Mouse (Mus musculus): ENCODE data around the gene March8. TPM values are rescaled to one million over a fixed set of nuclear protein-coding genes. Genes with fewer than 3 reads are reported as not detected.

Gene March8
- polyA plus RNA-seq, 1 experiment from 2014 or later, result 30.8 TPM

DNA sequence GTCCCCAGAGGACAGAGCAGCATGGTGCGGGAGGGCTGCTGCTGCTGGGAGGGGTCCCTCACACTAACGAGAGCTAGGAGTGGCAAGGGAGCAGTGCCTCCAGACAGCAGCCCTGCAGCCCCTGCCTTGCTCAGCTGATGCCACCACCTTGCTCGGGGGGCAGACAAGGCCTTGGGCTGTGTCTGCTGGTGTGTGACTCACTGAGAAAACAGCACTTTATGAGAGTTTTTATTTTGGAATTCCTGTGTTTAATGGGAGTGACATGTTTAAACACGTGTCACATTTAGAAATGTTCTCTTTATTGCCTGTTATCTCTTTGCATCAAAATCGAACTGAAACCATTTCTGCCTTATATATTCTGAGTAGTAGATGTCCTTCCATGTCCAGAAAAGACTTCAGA, 68.9 kb downstream of the March8 start:
- H3K4me2 ChIP-seq, result no peak overlapping the region
- TF ChIP-seq CTCF (IDR thresholded peaks at IDR 0.05; ENCODE audit: low read depth), result no peak
- H3K27me3 ChIP-seq (ENCODE audit: insufficient read depth, low read length), result no peaks in the 10 kb centered on the region
- peaks cover 21% of the 10 kb centered on the region for H3K36me3 ChIP-seq (ENCODE audit: insufficient read depth)
- H3K27ac ChIP-seq (ENCODE audit: low read depth), result no peak overlapping the region
- no peaks in the 10 kb centered on the region for H3K9me3 ChIP-seq (ENCODE audit: low read depth, low read length)
- H3K4me3 ChIP-seq (ENCODE audit: low read depth, low read length), result no peak overlapping the region
- H3K9ac ChIP-seq, result no peak overlapping the region
- H3K4me1 ChIP-seq (ENCODE audit: insufficient read depth), result no peaks in the 10 kb centered on the region
- ATAC-seq (ENCODE audit: insufficient read depth) (no peak), DNase-seq (no peak)
- 75% methylated on average over 5 of the region's 5 CpGs for WGBS

DNA sequence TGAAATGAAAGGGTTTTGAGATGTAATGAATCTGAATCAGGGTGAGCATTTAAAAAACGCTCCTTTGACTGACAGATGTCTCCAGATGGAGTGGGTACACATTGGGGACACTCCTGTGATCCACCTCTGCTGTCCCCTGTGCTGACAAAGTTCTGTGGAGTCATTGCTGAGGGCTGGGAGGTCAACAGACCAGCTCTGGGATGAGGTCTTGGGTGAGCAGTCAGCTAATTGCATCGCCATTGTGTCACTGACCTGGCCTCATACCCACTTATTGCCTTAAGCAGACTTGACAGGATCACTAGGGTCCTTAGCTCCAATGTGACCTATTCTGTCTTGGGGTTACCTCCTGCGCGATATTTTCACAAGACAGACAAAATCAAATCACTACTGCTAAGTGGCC, 69.4 kb downstream of the March8 start:
- Histone ChIP-seq H3K9me3 (ENCODE audit: low read depth, low read length) (no peaks in the 10 kb centered on the region), H3K27ac (ENCODE audit: low read depth) (no peak overlapping the region), H3K27me3 (ENCODE audit: insufficient read depth, low read length) (no peaks in the 10 kb centered on the region), H3K9ac (no peak overlapping the region), H3K4me1 (ENCODE audit: insufficient read depth) (no peaks in the 10 kb centered on the region), H3K4me2 (no peak overlapping the region), H3K4me3 (ENCODE audit: low read depth, low read length) (no peak overlapping the region), H3K36me3 (ENCODE audit: insufficient read depth) (peaks cover 18% of the 10 kb centered on the region)
- DNase-seq (no peak), ATAC-seq (ENCODE audit: insufficient read depth) (no peak)
- no peak for TF ChIP-seq CTCF (IDR thresholded peaks at IDR 0.05; ENCODE audit: low read depth)
- WGBS, result 91% methylated on average over 4 of the region's 4 CpGs

DNA sequence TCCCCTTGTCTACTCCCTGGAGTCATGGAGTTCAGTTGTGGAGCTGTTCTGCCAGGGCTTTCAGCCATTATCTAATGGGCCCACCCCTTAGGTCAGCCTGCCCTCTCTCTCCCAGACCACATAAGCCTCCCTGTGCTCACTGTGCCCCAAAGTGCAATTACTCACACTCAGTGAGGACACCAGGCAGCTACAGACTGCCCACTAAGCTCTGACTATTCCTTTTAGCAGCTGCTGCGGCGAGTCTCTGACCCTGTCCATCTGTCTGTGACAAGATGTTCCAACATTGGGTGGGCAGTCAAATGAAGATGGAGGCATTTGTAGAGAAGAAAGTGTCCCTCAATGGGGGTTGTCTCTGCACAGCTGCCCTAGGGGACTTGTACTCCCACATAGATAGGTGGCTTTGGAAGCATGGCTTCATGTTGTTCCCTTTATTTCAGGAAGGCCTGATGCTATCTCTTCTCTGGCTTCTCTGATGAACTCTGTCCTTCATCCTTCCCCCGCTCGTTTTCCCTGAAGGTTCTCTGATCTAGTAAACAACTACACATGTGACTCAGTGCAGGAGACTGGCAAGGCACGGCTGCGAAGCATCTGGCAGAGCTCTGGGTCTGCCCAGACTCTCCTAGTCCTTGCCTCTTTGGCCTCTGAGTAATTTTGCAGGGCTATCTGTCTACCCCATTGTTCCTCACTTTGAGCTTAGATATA, 70.3 kb downstream of the March8 start:
- H3K4me1 ChIP-seq (ENCODE audit: insufficient read depth), result no peaks in the 10 kb centered on the region
- H3K27me3 ChIP-seq (ENCODE audit: insufficient read depth, low read length), result no peaks in the 10 kb centered on the region
- 73% methylated on average over 6 of the region's 6 CpGs for WGBS
- H3K27ac ChIP-seq (ENCODE audit: low read depth), result no peak overlapping the region
- H3K4me3 ChIP-seq (ENCODE audit: low read depth, low read length), result no peak overlapping the region
- DNase-seq, result no peak
- peaks cover 18% of the 10 kb centered on the region for H3K36me3 ChIP-seq (ENCODE audit: insufficient read depth)
- H3K4me2 ChIP-seq, result no peak overlapping the region
- H3K9ac ChIP-seq, result no peak overlapping the region
- H3K9me3 ChIP-seq (ENCODE audit: low read depth, low read length), result no peaks in the 10 kb centered on the region
- TF ChIP-seq CTCF (IDR thresholded peaks at IDR 0.05; ENCODE audit: low read depth), result no peak
- ATAC-seq (ENCODE audit: insufficient read depth), result no peak

DNA sequence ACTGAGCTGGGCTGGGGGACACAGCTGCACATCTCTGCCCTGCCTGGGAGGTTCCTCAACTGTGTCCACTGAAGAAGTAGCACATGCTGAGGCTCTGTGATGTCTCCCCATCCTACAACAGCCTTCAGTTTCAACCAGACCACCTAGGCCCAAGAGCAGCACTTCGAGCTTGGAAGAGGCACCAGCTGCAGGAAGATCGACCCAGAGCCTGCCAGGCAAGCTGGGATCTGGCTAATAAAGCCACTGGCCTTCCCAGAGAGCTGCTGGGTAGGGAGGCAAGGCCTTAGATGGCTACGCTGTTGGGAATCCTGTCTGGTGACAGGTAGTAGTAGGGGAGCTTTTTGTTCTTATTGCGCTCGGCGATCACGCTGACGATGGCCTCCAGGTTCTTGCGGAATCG, 72.6 kb downstream of the March8 start:
- WGBS, result 96% methylated on average over 10 of the region's 10 CpGs
- Histone ChIP-seq H3K4me2 (no peak overlapping the region), H3K27me3 (ENCODE audit: insufficient read depth, low read length) (no peaks in the 10 kb centered on the region), H3K9ac (no peak overlapping the region), H3K27ac (ENCODE audit: low read depth) (no peak overlapping the region), H3K9me3 (ENCODE audit: low read depth, low read length) (no peaks in the 10 kb centered on the region), H3K36me3 (ENCODE audit: insufficient read depth) (peaks cover 9% of the 10 kb centered on the region; the same call in 1 of the 2 replicates), H3K4me3 (ENCODE audit: low read depth, low read length) (no peak overlapping the region), H3K4me1 (ENCODE audit: insufficient read depth) (no peaks in the 10 kb centered on the region)
- ATAC-seq (ENCODE audit: insufficient read depth) (no peak), DNase-seq (no peak)
- no peak for TF ChIP-seq CTCF (IDR thresholded peaks at IDR 0.05; ENCODE audit: low read depth)

DNA sequence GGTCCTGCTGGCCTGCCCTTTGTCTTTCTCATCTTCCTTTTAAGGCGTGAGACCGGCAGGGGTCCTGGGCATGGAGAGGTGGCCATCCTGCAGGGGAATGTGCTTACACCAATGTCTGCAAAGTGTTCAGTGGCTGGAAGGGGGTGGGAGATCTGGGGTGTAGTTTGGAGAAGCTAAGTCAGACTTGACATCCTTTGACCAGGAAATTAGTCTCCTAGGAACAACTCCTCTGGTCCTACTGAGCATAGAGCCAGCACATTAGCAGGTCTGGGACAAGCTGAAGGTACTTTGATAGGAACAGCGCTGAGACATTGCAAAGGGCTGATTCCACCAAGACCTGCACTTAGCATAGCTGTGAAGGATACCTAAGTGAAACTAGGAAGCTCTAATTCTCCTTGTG, 73.9 kb downstream of the March8 start:
- H3K27ac ChIP-seq (ENCODE audit: low read depth), result no peak overlapping the region
- no peak overlapping the region for H3K9ac ChIP-seq
- no peak for DNase-seq
- no peaks in the 10 kb centered on the region for H3K4me1 ChIP-seq (ENCODE audit: insufficient read depth)
- no peaks in the 10 kb centered on the region for H3K9me3 ChIP-seq (ENCODE audit: low read depth, low read length)
- H3K4me3 ChIP-seq (ENCODE audit: low read depth, low read length), result no peak overlapping the region
- no peak for TF ChIP-seq CTCF (IDR thresholded peaks at IDR 0.05; ENCODE audit: low read depth)
- H3K27me3 ChIP-seq (ENCODE audit: insufficient read depth, low read length), result no peaks in the 10 kb centered on the region
- ATAC-seq (ENCODE audit: insufficient read depth), result no peak
- peaks cover 5% of the 10 kb centered on the region; the same call in 1 of the 2 replicates for H3K36me3 ChIP-seq (ENCODE audit: insufficient read depth)
- 86% methylated on average over 3 of the region's 3 CpGs for WGBS
- H3K4me2 ChIP-seq, result no peak overlapping the region

DNA sequence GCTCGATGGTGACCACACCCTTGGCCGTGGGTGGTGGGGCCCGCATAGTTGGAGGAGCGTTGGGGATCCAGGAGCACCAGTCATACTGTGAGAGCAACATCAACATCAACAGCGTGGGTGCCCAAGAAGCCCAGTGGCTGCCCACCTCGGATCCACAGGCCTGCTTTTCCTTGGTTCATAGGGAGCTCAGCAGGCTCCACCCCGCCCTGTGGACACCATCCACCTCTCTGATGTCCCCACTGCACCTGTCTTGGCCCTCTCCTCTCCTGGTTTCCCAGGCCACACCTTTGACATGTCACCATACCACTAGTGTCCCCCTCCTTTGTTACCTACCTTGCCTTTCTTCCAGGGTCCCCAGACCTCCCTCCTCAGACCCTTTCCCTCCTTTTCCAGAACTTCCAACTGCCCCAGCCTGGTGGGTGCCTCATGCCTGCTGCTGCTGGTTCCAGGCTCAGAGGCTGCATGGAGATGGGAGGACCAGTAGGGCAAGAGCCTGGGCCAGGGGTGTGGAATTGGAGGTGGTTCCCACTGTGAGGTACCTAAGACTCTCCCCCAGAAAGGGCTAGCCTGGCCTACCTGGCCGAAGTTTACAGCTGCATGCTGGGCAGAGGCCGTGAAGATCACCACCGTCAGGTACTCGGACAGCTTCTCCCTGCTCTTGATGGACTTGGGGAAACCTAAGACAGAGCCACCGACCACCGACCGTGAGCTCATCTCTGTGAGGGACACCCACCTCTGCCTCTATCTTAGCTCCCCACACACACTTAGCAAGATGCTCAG, 74.9 kb downstream of the March8 start:
- Histone ChIP-seq H3K4me1 (ENCODE audit: insufficient read depth) (no peaks in the 10 kb centered on the region), H3K9me3 (ENCODE audit: low read depth, low read length) (no peaks in the 10 kb centered on the region), H3K27me3 (ENCODE audit: insufficient read depth, low read length) (no peaks in the 10 kb centered on the region), H3K27ac (ENCODE audit: low read depth) (no peak overlapping the region), H3K4me2 (no peak overlapping the region), H3K9ac (no peak overlapping the region), H3K36me3 (ENCODE audit: insufficient read depth) (peaks cover 5% of the 10 kb centered on the region; the same call in 1 of the 2 replicates), H3K4me3 (ENCODE audit: low read depth, low read length) (no peak overlapping the region)
- TF ChIP-seq CTCF (IDR thresholded peaks at IDR 0.05; ENCODE audit: low read depth), result no peak
- 89% methylated on average over 14 of the region's 14 CpGs for WGBS
- DNase-seq, result no peak
- no peak for ATAC-seq (ENCODE audit: insufficient read depth)

DNA sequence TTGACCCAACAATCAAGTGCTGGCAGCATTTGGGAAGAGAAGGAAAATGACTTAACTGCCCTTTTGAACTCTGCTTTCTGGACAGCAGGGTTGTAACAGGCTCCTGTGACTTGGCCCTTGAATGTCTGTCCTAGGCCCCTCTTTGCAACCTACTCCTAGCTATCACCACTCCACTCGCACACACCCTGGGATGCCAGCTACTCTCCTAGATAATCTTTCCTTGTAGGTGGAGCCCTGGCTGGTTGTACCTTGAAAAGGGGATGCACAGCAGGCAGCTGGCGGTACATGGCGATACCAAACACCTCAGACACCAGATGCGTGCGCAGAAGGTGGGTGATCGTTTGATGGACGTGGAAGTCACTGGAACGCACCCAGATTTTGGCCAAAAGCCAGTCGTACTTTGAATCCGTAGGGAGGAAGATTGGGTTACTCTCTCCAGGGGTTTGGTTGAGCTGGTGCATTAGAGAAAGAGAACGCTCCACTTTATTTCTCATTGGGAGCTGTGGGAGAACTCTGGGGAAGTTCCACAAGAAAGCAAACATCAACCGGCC, 77.4 kb downstream of the March8 start:
- ATAC-seq (ENCODE audit: insufficient read depth), result no peak
- TF ChIP-seq CTCF (IDR thresholded peaks at IDR 0.05; ENCODE audit: low read depth), result no peak
- Histone ChIP-seq H3K27ac (ENCODE audit: low read depth) (no peak overlapping the region), H3K4me2 (no peak overlapping the region), H3K9ac (no peak overlapping the region), H3K36me3 (ENCODE audit: insufficient read depth) (peaks cover 4% of the 10 kb centered on the region; the same call in 1 of the 2 replicates), H3K4me1 (ENCODE audit: insufficient read depth) (no peaks in the 10 kb centered on the region), H3K4me3 (ENCODE audit: low read depth, low read length) (no peak overlapping the region), H3K9me3 (ENCODE audit: low read depth, low read length) (no peaks in the 10 kb centered on the region), H3K27me3 (ENCODE audit: insufficient read depth, low read length) (no peaks in the 10 kb centered on the region)
- 80% methylated on average over 12 of the region's 12 CpGs for WGBS
- no peak for DNase-seq

Data from lung, embryonic 14.5 days (tissue).